Mouse (Mus musculus) monocyte, adult 59 days (primary cell): ENCODE data around the gene Nkd2. TPM values are rescaled to one million over a fixed set of nuclear protein-coding genes. Genes with fewer than 3 reads are reported as not detected.

ENCODE experiments used
- total RNA-seq, 2 experiments: library from RNA; stranded (reverse); gene quantifications; one replicate each; pipeline ENCODE4 v1.2.4; 2023

Gene Nkd2
- not detected for total RNA-seq

DNA sequence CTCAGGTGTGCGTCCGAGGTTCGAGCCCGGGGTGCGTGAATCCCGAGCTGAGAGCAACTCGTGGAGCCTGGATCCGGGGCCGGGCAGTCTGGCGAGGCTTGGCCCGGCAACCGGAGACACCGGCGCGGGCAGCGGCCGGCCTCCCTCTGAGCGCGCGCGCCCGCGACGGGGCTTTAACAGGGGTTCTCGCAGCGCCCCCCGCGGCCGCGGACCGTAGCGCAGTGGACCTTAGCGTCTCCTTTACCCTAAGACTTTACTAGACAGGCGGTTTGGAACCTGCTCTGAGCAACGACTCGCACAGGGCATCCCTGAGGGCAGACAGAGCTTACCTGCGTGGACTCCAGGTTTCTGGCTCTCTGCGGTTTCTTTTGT is at the start of gene Nkd2:
TSS of gene Nkd2 (minus strand) at position 167 of the 372 bp plus-strand sequence.

Other genes starting within 250 kb of the Nkd2 start
- gene Clptm1l, start 243.6 kb downstream of the Nkd2 start, total RNA-seq, result 100 to 1,000 TPM; 113 to 143 TPM
- not detected for gene Tert, start 220.7 kb downstream of the Nkd2 start, total RNA-seq
- not detected for gene Slc6a18, start 169.6 kb downstream of the Nkd2 start, total RNA-seq
- 1 to 10 TPM in 1 of 2 experiments, not detected in 1; 1.2 TPM for gene Slc6a19, start 142.8 kb downstream of the Nkd2 start, total RNA-seq
- 10 to 100 TPM; 21.9 to 26.2 TPM for gene Slc12a7, start 114.5 kb downstream of the Nkd2 start, total RNA-seq
- gene Trip13, start 90.2 kb upstream of the Nkd2 start, total RNA-seq, result 1 to 10 TPM; 2.6 to 3.4 TPM
- gene Brd9, start 90.2 kb upstream of the Nkd2 start, total RNA-seq, result 10 to 100 TPM; 57.9 to 60.5 TPM
- not detected for gene Zdhhc11, start 116.2 kb upstream of the Nkd2 start, total RNA-seq
- 1 to 10 TPM; 5.4 to 6.0 TPM for gene Tppp, start 161.8 kb upstream of the Nkd2 start, total RNA-seq
- 1 to 10 TPM; 5.8 to 6.1 TPM for gene Cep72, start 214.7 kb upstream of the Nkd2 start, total RNA-seq